Mouse (Mus musculus) small intestine, adult 2 months (tissue): Measurements from ENCODE around the gene Armc3.

ENCODE experiments used
- CTCF ChIP-seq: fragments of 200-500 bp; IDR thresholded peaks from 2 replicates; pipeline ENCODE4 v1.5.1; 2012; ENCODE audit warnings: low read depth, mild to moderate bottlenecking, control low read depth, inconsistent platforms, low read length, moderate library complexity, mixed read lengths; ENCODE audit not compliant: insufficient replicate concordance, insufficient read length; ENCODE audit errors: extremely low read depth
- POLR2A ChIP-seq: fragments of 200-500 bp; IDR thresholded peaks from 2 replicates; pipeline ENCODE4 v1.6.1; 2012; ENCODE audit warnings: low read depth, mild to moderate bottlenecking, control low read depth, inconsistent platforms, low read length, moderate library complexity

DNA sequence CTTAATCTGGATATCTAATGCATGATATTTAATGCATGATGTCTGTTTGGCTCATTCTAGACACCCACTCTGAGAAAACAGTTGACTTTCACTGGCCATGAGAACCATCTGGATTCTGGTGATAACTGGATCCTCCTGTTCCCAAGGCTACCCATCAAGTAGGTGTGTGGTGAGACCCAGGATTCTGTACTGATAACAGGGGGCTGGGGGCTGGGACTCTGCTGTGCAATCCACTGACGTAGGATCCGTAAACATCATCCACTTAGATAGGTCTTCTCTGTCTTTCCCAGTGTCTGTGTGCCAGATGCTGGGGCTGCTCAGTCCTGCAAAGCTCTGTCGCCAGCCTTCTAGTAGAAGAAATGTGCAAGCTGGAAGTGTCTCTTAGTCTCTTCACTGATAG is 149.4 kb downstream of the Armc3 start:
- TF ChIP-seq CTCF (no peak), POLR2A (no peak)
